In the genomic region with DNA sequence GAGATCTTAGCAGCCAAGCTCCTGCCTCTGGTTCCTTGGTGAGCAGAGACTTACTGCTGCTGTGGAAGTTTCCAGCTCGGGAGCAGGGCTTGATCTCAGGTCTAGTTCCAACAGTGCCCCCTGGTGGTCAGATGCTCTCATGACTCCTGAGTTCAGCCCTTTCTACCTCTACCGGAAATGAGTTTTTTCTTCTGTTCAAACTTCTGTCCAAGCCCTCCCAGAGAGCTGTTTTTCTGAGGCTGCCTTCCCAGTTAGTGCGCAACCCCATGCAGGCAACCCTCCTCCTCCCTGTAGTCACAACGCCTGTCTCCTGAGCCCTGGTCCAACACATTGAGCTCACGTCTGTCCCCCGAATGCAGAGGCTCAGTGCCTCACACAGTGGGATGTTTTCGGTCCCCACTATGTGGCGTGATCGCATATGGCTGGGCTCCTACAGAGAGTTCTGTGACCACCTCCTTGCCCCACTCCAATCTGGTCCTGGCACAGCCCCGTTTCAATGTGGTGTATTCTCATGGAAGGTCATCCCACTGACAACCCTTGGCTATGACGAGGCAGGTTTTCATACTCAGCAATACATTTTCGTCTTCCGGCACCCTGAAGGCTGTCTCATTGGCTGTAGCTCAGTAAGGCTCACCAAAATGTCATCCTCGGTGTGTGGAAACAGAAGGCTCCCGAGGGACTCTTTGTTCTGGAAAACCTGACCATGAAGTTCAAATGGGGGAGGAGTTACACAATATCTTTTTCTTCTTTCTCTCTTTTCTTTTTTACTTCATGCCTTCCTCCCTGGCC, we compare ENCODE assay signal across 8 mouse cellular contexts. TPM values are rescaled to one million over a fixed set of nuclear protein-coding genes. Genes with fewer than 3 reads are reported as not detected.
DNase-seq lines count a peak whose midpoint lies in the region; ATAC-seq and TF ChIP-seq lines count a peak whose summit lies in the region.

No protein-coding gene starts in this region.

- TF ChIP-seq POLR2A in cortical plate, adult 2 months (IDR thresholded peaks at IDR 0.05; ENCODE audit: extremely low read depth, insufficient read depth, low read length) = no peak
- no peak for TF ChIP-seq POLR2A in myocyte (IDR thresholded peaks at IDR 0.05; ENCODE audit: insufficient read length, low read depth)

- 59% methylated on average over 15 of the region's 15 CpGs for WGBS in hindbrain, embryonic 10.5 days
- WGBS in hindbrain, embryonic 12.5 days = 62% methylated on average over 15 of the region's 15 CpGs
- WGBS in limb, embryonic 13.5 days = 67% methylated on average over 15 of the region's 15 CpGs
- WGBS in stomach, embryonic 14.5 days = 62% methylated on average over 15 of the region's 15 CpGs

- peak; percentile 88 for TF ChIP-seq CTCF in cortical plate, adult 2 months (IDR thresholded peaks at IDR 0.05; ENCODE audit: extremely low read depth, insufficient read depth, low read length)

- no peak for ATAC-seq in hindbrain, embryonic 12.5 days (ENCODE audit: low FRiP score)
- peak; percentile 51 for ATAC-seq in limb, embryonic 13.5 days (ENCODE audit: low FRiP score, low read depth)
- peak; percentile 48; the same call in 1 of the 2 replicates for ATAC-seq in stomach, embryonic 14.5 days (ENCODE audit: insufficient number of reproducible peaks, insufficient read depth, low FRiP score, low read depth)

- H3K9ac ChIP-seq in hindbrain, embryonic 12.5 days = no peak overlapping the region
- H3K9ac ChIP-seq in limb, embryonic 13.5 days = no peak overlapping the region
- no peak overlapping the region for H3K9ac ChIP-seq in stomach, embryonic 14.5 days (replicated peaks; ENCODE audit: low read depth, low read length)

- peaks cover 19% of the 10 kb centered on the region; the same call in 1 of the 2 replicates for H3K4me1 ChIP-seq in hindbrain, embryonic 10.5 days (replicated peaks)
- no peaks in the 10 kb centered on the region; the same call in 1 of the 2 replicates for H3K4me1 ChIP-seq in hindbrain, embryonic 12.5 days
- peaks cover 10% of the 10 kb centered on the region for H3K4me1 ChIP-seq in cortical plate, adult 2 months (ENCODE audit: control insufficient read depth, insufficient read depth, low read length)
- H3K4me1 ChIP-seq in limb, embryonic 13.5 days = peaks cover 9% of the 10 kb centered on the region; the same call in 1 of the 2 replicates
- 0 out of 2 replicates have a peak, but pooled peaks cover 2% of the 10 kb centered on the region for H3K4me1 ChIP-seq in stomach, embryonic 14.5 days (ENCODE audit: control insufficient read depth, insufficient read depth, low read length)

- peaks cover 3% of the 10 kb centered on the region; the same call in 1 of the 2 replicates for H3K27me3 ChIP-seq in hindbrain, embryonic 10.5 days (ENCODE audit: insufficient read depth, poor library complexity, severe bottlenecking)
- no peaks in the 10 kb centered on the region for H3K27me3 ChIP-seq in hindbrain, embryonic 12.5 days
- no peaks in the 10 kb centered on the region for H3K27me3 ChIP-seq in limb, embryonic 13.5 days
- peaks cover 40% of the 10 kb centered on the region for H3K27me3 ChIP-seq in myocyte (ENCODE audit: control insufficient read depth, insufficient read depth, insufficient read length)
- no peaks in the 10 kb centered on the region for H3K27me3 ChIP-seq in stomach, embryonic 14.5 days (ENCODE audit: control insufficient read depth, insufficient read depth, low read length)

- H3K36me3 ChIP-seq in hindbrain, embryonic 10.5 days = no peaks in the 10 kb centered on the region
- H3K36me3 ChIP-seq in hindbrain, embryonic 12.5 days = no peaks in the 10 kb centered on the region
- no peaks in the 10 kb centered on the region for H3K36me3 ChIP-seq in limb, embryonic 13.5 days
- H3K36me3 ChIP-seq in myocyte (ENCODE audit: control insufficient read depth, insufficient read depth) = no peaks in the 10 kb centered on the region
- no peaks in the 10 kb centered on the region for H3K36me3 ChIP-seq in stomach, embryonic 14.5 days (ENCODE audit: control insufficient read depth, insufficient read depth, low read length)

- H3K4me2 ChIP-seq in hindbrain, embryonic 12.5 days (replicated peaks) = no peak overlapping the region
- H3K4me2 ChIP-seq in limb, embryonic 13.5 days (replicated peaks) = no peak overlapping the region
- peak overlapping the region; percentile 9 for H3K4me2 ChIP-seq in myocyte (ENCODE audit: low read depth)
- no peak overlapping the region for H3K4me2 ChIP-seq in stomach, embryonic 14.5 days (replicated peaks; ENCODE audit: low read depth, low read length)

- H3ac ChIP-seq in myocyte (ENCODE audit: control insufficient read depth, insufficient read length) = no peak overlapping the region

- peak overlapping the region; percentile 68 for H3K27ac ChIP-seq in hindbrain, embryonic 10.5 days
- H3K27ac ChIP-seq in hindbrain, embryonic 12.5 days = no peak overlapping the region
- H3K27ac ChIP-seq in cortical plate, adult 2 months (ENCODE audit: insufficient read depth, low read length) = no peak overlapping the region
- no peak overlapping the region for H3K27ac ChIP-seq in limb, embryonic 13.5 days
- H3K27ac ChIP-seq in stomach, embryonic 14.5 days (ENCODE audit: low read length) = peak overlapping the region; percentile 59; the same call in 1 of the 2 replicates

- no peak overlapping the region for H3K4me3 ChIP-seq in hindbrain, embryonic 10.5 days
- H3K4me3 ChIP-seq in hindbrain, embryonic 12.5 days = no peak overlapping the region
- H3K4me3 ChIP-seq in cortical plate, adult 2 months (ENCODE audit: insufficient read depth, low read length) = no peak overlapping the region
- H3K4me3 ChIP-seq in limb, embryonic 13.5 days = no peak overlapping the region
- no peak overlapping the region for H3K4me3 ChIP-seq in myocyte
- no peak overlapping the region for H3K4me3 ChIP-seq in stomach, embryonic 14.5 days (ENCODE audit: low read depth, low read length)

- H3K9me3 ChIP-seq in hindbrain, embryonic 10.5 days = no peaks in the 10 kb centered on the region
- no peaks in the 10 kb centered on the region for H3K9me3 ChIP-seq in hindbrain, embryonic 12.5 days (replicated peaks)
- no peaks in the 10 kb centered on the region for H3K9me3 ChIP-seq in limb, embryonic 13.5 days
- no peaks in the 10 kb centered on the region for H3K9me3 ChIP-seq in stomach, embryonic 14.5 days (ENCODE audit: control insufficient read depth, low read depth, low read length)

- peak; percentile 88 for DNase-seq in hindbrain, embryonic 10.5 days (ENCODE audit: low spot score)
- peak; percentile 87 to 94 for DNase-seq in heart, adult 18-20 months
- peak; percentile 79 to 92 for DNase-seq in kidney, adult 8-10 months

- H3K79me2 ChIP-seq in myocyte (ENCODE audit: control insufficient read depth, insufficient read depth) = no peaks in the 10 kb centered on the region

TF ChIP-seq in myocyte, 11 proteins besides CTCF, POLR2A, EP300 and RAD21:
- TF ChIP-seq POLR2AphosphoS2 (IDR thresholded peaks at IDR 0.05; ENCODE audit: insufficient read length, low read depth) (no peak), MYOG (IDR thresholded peaks at IDR 0.05; ENCODE audit: control insufficient read depth in 1 of 3, insufficient read depth in 1 of 3, insufficient read length in 2 of 3, low read depth in 2 of 3) (no peak), E2F4 (IDR thresholded peaks at IDR 0.05; ENCODE audit: insufficient read depth) (no peak)

RNA-seq across cellular contexts. Expression of gene Capn9, which starts 2.2 kb away (rescaled TPM):
- polyA plus RNA-seq in hindbrain, embryonic 10.5 days (2016; fragmentation: Nextera tagmentation; extraction: Ambion mirVana) = not detected in 2 replicates
- polyA plus RNA-seq in hindbrain, embryonic 12.5 days (2016; fragmentation: Nextera tagmentation; extraction: Ambion mirVana) = not detected in 2 replicates
- polyA plus RNA-seq in cortical plate, adult 2 months (2012; rRNA removed) = 0.04 and 0.09 TPM in 2 replicates
- total RNA-seq in heart, adult 18-20 months (2021) = not detected
- 0.15 TPM in 1 of 2 replicates, not detected in the other for polyA plus RNA-seq in limb, embryonic 13.5 days (2015; fragmentation: Nextera tagmentation; extraction: Ambion mirVana)
- 0.04 TPM for polyA plus RNA-seq in myocyte (2012; fragmentation: generic; extraction: Trizol)
- 0.13 TPM in 1 of 2 replicates, not detected in the other for polyA plus RNA-seq in stomach, embryonic 14.5 days (2014; fragmentation: Nextera tagmentation; extraction: Ambion mirVana)

RNA-seq across cellular contexts. Expression of gene Agt, which starts 4.2 kb away (rescaled TPM):
- polyA plus RNA-seq in hindbrain, embryonic 10.5 days (2016; fragmentation: Nextera tagmentation; extraction: Ambion mirVana) = not detected in 2 replicates
- polyA plus RNA-seq in hindbrain, embryonic 12.5 days (2016; fragmentation: Nextera tagmentation; extraction: Ambion mirVana) = 0.35 and 0.44 TPM in 2 replicates
- 16.6 and 17.2 TPM in 2 replicates for polyA plus RNA-seq in cortical plate, adult 2 months (2012; rRNA removed)
- total RNA-seq in heart, adult 18-20 months (2021) = 1 to 10 TPM; 7.8 to 9.2 TPM
- polyA plus RNA-seq in limb, embryonic 13.5 days (2015; fragmentation: Nextera tagmentation; extraction: Ambion mirVana) = 0.42 and 0.48 TPM in 2 replicates
- polyA plus RNA-seq in myocyte (2012; fragmentation: generic; extraction: Trizol) = 0.70 TPM
- 1.8 and 2.4 TPM in 2 replicates for polyA plus RNA-seq in stomach, embryonic 14.5 days (2014; fragmentation: Nextera tagmentation; extraction: Ambion mirVana)

RNA-seq across cellular contexts. Expression of gene Cog2, which starts 53.2 kb away (rescaled TPM):
- 41.1 and 43.3 TPM in 2 replicates for polyA plus RNA-seq in hindbrain, embryonic 10.5 days (2016; fragmentation: Nextera tagmentation; extraction: Ambion mirVana)
- polyA plus RNA-seq in hindbrain, embryonic 12.5 days (2016; fragmentation: Nextera tagmentation; extraction: Ambion mirVana) = 44.2 and 44.6 TPM in 2 replicates
- polyA plus RNA-seq in cortical plate, adult 2 months (2012; rRNA removed) = 27.0 and 29.0 TPM in 2 replicates
- 10 to 100 TPM; 25.9 to 28.0 TPM for total RNA-seq in heart, adult 18-20 months (2021)
- 42.9 and 44.2 TPM in 2 replicates for polyA plus RNA-seq in limb, embryonic 13.5 days (2015; fragmentation: Nextera tagmentation; extraction: Ambion mirVana)
- polyA plus RNA-seq in myocyte (2012; fragmentation: generic; extraction: Trizol) = 26.3 TPM
- polyA plus RNA-seq in stomach, embryonic 14.5 days (2014; fragmentation: Nextera tagmentation; extraction: Ambion mirVana) = 36.9 and 39.1 TPM in 2 replicates

Comparison
In these comparisons a context has a peak if more than half of its experiments do, and no peak if none do; other contexts are left out.
1. H3K27ac ChIP-seq: peak in hindbrain, embryonic 10.5 days (single experiment) and stomach, embryonic 14.5 days (single experiment); none in hindbrain, embryonic 12.5 days (single experiment), cortical plate, adult 2 months (single experiment) and limb, embryonic 13.5 days (single experiment).
2. Peak in every context shown above with its lines, with median percentiles within 50 percentile points of each other: DNase-seq.